Mouse (Mus musculus) MEL (cell line): ENCODE measurements around the gene Pgbd5.

Experiments
- CHD1 ChIP-seq: IDR thresholded peaks from 2 replicates; pipeline ENCODE4 v1.6.1; 2012; ENCODE audit warnings: low read depth, mild to moderate bottlenecking, inconsistent platforms, low read length, improper control_type of control experiment
- CTCF ChIP-seq, 3 experiments: IDR thresholded peaks in 2 of 3; conservative IDR thresholded peaks in 1 of 3; 2 replicates each; pipeline ENCODE4 v1.5.1; 2011 to 2012; ENCODE audit warnings: low read length in 3 of 3, low read depth in 2 of 3, mild to moderate bottlenecking in 2 of 3, improper control_type of control experiment in 1 of 3, inconsistent platforms in 1 of 3, mixed read lengths in 1 of 3, moderate library complexity in 1 of 3; ENCODE audit not compliant: control insufficient read depth in 1 of 3, insufficient read depth in 1 of 3, poor library complexity in 1 of 3, severe bottlenecking in 1 of 3
- E2F4 ChIP-seq: IDR thresholded peaks from 2 replicates; pipeline ENCODE4 v1.6.1; 2011; ENCODE audit warnings: low read depth, low read length, improper control_type of control experiment, borderline replicate concordance
- EP300 ChIP-seq, 2 experiments: IDR thresholded peaks; 2 replicates each; pipeline ENCODE4 v1.6.1; 2011; ENCODE audit warnings: improper control_type of control experiment in 2 of 2, low read length in 2 of 2, low read depth in 1 of 2, mild to moderate bottlenecking in 1 of 2
- GATA1 ChIP-seq: IDR thresholded peaks from 2 replicates; pipeline ENCODE4 v1.6.1; 2011; ENCODE audit warnings: low read depth, low read length, improper control_type of control experiment
- JUND ChIP-seq: IDR thresholded peaks from 2 replicates; pipeline ENCODE4 v1.6.1; 2011; ENCODE audit warnings: low read depth, mild to moderate bottlenecking, improper control_type of control experiment, low read length
- MXI1 ChIP-seq: IDR thresholded peaks from 2 replicates; pipeline ENCODE4 v1.6.1; 2011; ENCODE audit warnings: mild to moderate bottlenecking, low read depth, low read length, improper control_type of control experiment
- NRF1 ChIP-seq: IDR thresholded peaks from 2 replicates; pipeline ENCODE4 v1.6.1; 2014; ENCODE audit warnings: low read depth, mild to moderate bottlenecking, inconsistent platforms, low read length, improper control_type of control experiment, moderate library complexity; ENCODE audit not compliant: poor library complexity, insufficient read depth, severe bottlenecking
- POLR2A ChIP-seq, 2 experiments: IDR thresholded peaks; 2 replicates each; pipeline ENCODE4 v1.6.1; 2011 to 2012; ENCODE audit warnings: low read length in 2 of 2, mild to moderate bottlenecking in 2 of 2, control low read depth in 1 of 2, improper control_type of control experiment in 1 of 2, low read depth in 1 of 2, moderate library complexity in 1 of 2; ENCODE audit not compliant: control insufficient read depth in 1 of 2, insufficient read depth in 1 of 2, poor library complexity in 1 of 2
- RCOR1 ChIP-seq: IDR thresholded peaks from 2 replicates; pipeline ENCODE4 v1.6.1; 2012; ENCODE audit warnings: low read depth, mild to moderate bottlenecking, inconsistent platforms, low read length, improper control_type of control experiment
- SMC3 ChIP-seq: IDR thresholded peaks from 2 replicates; pipeline ENCODE4 v1.6.1; 2011; ENCODE audit warnings: low read depth, low read length, improper control_type of control experiment

- TF ChIP-seq NRF1 (no peak), CTCF (IDR thresholded peaks at IDR 0.05 in 2 of 3, conservative IDR thresholded peaks at IDR 0.05 in 1 of 3; ENCODE audit: control insufficient read depth in 1 of 3, insufficient read depth in 1 of 3, low read depth in 2 of 3, low read length in 3 of 3, poor library complexity in 1 of 3, severe bottlenecking in 1 of 3) (no peak), POLR2A (IDR thresholded peaks at IDR 0.05; ENCODE audit: control insufficient read depth in 1 of 2, insufficient read depth in 1 of 2, low read depth in 1 of 2, low read length in 2 of 2, poor library complexity in 1 of 2) (no peak), EP300 (IDR thresholded peaks at IDR 0.05; ENCODE audit: low read depth in 1 of 2, low read length in 2 of 2) (no peak), JUND (no peak), GATA1 (no peak), SMC3 (no peak), CHD1 (no peak), RCOR1 (no peak), E2F4 (no peak), MXI1 (no peak)
These were observed 65.7 kb downstream of the Pgbd5 start for GRCm38 (mm10) chr8:124373753-124374152.
